Mouse (Mus musculus): Measurements from ENCODE around the gene Prm3. TPM values are rescaled to one million over a fixed set of nuclear protein-coding genes. Genes with fewer than 3 reads are reported as not detected.

The Prm3 gene
- polyA plus RNA-seq, 1 experiment from 2014 or later: not detected

GRCm38 (mm10) chr16:10786782-10787547 lies 3.7 kb downstream of the Prm3 start:
- H3K4me2 ChIP-seq (ENCODE audit: low read depth): no peak overlapping the region
- ATAC-seq (ENCODE audit: insufficient read depth, low FRiP score, low TSS enrichment): no peak

GRCm38 (mm10) chr16:10786288-10786687 lies 4.4 kb downstream of the Prm3 start:
- Histone ChIP-seq H3K9ac (ENCODE audit: low read length) (peak overlapping the region; percentile 63), H3K4me1 (ENCODE audit: control insufficient read depth, insufficient read depth, low read length) (peaks cover 5% of the 10 kb centered on the region; the same call in 1 of the 2 replicates), H3K27ac (ENCODE audit: low read depth, low read length) (no peak overlapping the region; the same call in 1 of the 2 replicates), H3K4me2 (ENCODE audit: low read depth) (peak overlapping the region; percentile 96), H3K4me3 (ENCODE audit: low read depth, low read length) (peak overlapping the region; percentile 58), H3K9me3 (ENCODE audit: control insufficient read depth, low read length) (no peaks in the 10 kb centered on the region), H3K36me3 (ENCODE audit: control insufficient read depth, insufficient read depth, low read length) (no peaks in the 10 kb centered on the region), H3K27me3 (ENCODE audit: control insufficient read depth, insufficient read depth, low read length) (peaks cover 10% of the 10 kb centered on the region)
- 2% methylated on average over 9 of the region's 9 CpGs for WGBS
- peak; percentile 42; the same call in 1 of the 2 replicates for ATAC-seq (ENCODE audit: insufficient read depth, low FRiP score, low TSS enrichment)
- DNase-seq (ENCODE audit: low spot score): peak; percentile 86

More at GRCm38 (mm10) chr16:10786782-10787547, 3.7 kb downstream of the Prm3 start:
- H3K4me1 ChIP-seq (ENCODE audit: control insufficient read depth, insufficient read depth, low read length): peaks cover 5% of the 10 kb centered on the region; the same call in 1 of the 2 replicates
- no peak overlapping the region for H3K4me3 ChIP-seq (ENCODE audit: low read depth, low read length)
- no peak overlapping the region for H3K9ac ChIP-seq (ENCODE audit: low read length)
- WGBS: 59% methylated on average over 4 of the region's 4 CpGs
- no peaks in the 10 kb centered on the region for H3K36me3 ChIP-seq (ENCODE audit: control insufficient read depth, insufficient read depth, low read length)
- H3K27ac ChIP-seq (ENCODE audit: low read depth, low read length): no peak overlapping the region
- H3K9me3 ChIP-seq (ENCODE audit: control insufficient read depth, low read length): no peaks in the 10 kb centered on the region
- H3K27me3 ChIP-seq (ENCODE audit: control insufficient read depth, insufficient read depth, low read length): peaks cover 10% of the 10 kb centered on the region
- DNase-seq (ENCODE audit: low spot score): no peak

- Histone ChIP-seq H3K27me3 (ENCODE audit: control insufficient read depth, insufficient read depth, low read length) (peaks cover 10% of the 10 kb centered on the region), H3K9ac (ENCODE audit: low read length) (peak within 1 kb of the TSS; percentile 63), H3K4me2 (ENCODE audit: low read depth) (peak within 1 kb of the TSS; percentile 96), H3K36me3 (ENCODE audit: control insufficient read depth, insufficient read depth, low read length) (no peaks in the 10 kb centered on the region), H3K9me3 (ENCODE audit: control insufficient read depth, low read length) (no peaks in the 10 kb centered on the region), H3K4me3 (ENCODE audit: low read depth, low read length) (peak within 1 kb of the TSS; percentile 58), H3K27ac (ENCODE audit: low read depth, low read length) (peak within 1 kb of the TSS; percentile 65), H3K4me1 (ENCODE audit: control insufficient read depth, insufficient read depth, low read length) (peaks cover 5% of the 10 kb centered on the region; the same call in 1 of the 2 replicates)
- peak; percentile 82 for ATAC-seq (ENCODE audit: insufficient read depth, low FRiP score, low TSS enrichment)
- DNase-seq (ENCODE audit: low spot score): peak; percentile 90
- WGBS: under 1% methylated on average over 51 of the region's 59 CpGs
These were observed 5.1 kb downstream of the Prm3 start, which contains the start of gene Socs1 for GRCm38 (mm10) chr16:10785371-10786231. TSS of gene Socs1 (minus strand) at chr16:10785536.

GRCm38 (mm10) chr16:10784793-10785370 lies 5.8 kb downstream of the Prm3 start:
- H3K4me1 ChIP-seq (ENCODE audit: control insufficient read depth, insufficient read depth, low read length): peaks cover 5% of the 10 kb centered on the region; the same call in 1 of the 2 replicates
- peaks cover 10% of the 10 kb centered on the region for H3K27me3 ChIP-seq (ENCODE audit: control insufficient read depth, insufficient read depth, low read length)
- H3K9me3 ChIP-seq (ENCODE audit: control insufficient read depth, low read length): no peaks in the 10 kb centered on the region
- 0% methylated on average over 52 of the region's 55 CpGs for WGBS
- peak overlapping the region; percentile 65; the same call in 1 of the 2 replicates for H3K27ac ChIP-seq (ENCODE audit: low read depth, low read length)
- peak; percentile 96 for DNase-seq (ENCODE audit: low spot score)
- ATAC-seq (ENCODE audit: insufficient read depth, low FRiP score, low TSS enrichment): peak; percentile 85
- H3K9ac ChIP-seq (ENCODE audit: low read length): peak overlapping the region; percentile 56
- no peaks in the 10 kb centered on the region for H3K36me3 ChIP-seq (ENCODE audit: control insufficient read depth, insufficient read depth, low read length)
- H3K4me3 ChIP-seq (ENCODE audit: low read depth, low read length): peak overlapping the region; percentile 58
- H3K4me2 ChIP-seq (ENCODE audit: low read depth): peak overlapping the region; percentile 96

- WGBS: 2% methylated on average over 81 of the region's 81 CpGs
- H3K36me3 ChIP-seq (ENCODE audit: control insufficient read depth, insufficient read depth, low read length): no peaks in the 10 kb centered on the region
- H3K9ac ChIP-seq (ENCODE audit: low read length): peak overlapping the region; percentile 56
- ATAC-seq (ENCODE audit: insufficient read depth, low FRiP score, low TSS enrichment) (no peak; the same call in 1 of the 2 replicates), DNase-seq (ENCODE audit: low spot score) (peak; percentile 57)
- no peaks in the 10 kb centered on the region for H3K9me3 ChIP-seq (ENCODE audit: control insufficient read depth, low read length)
- H3K4me3 ChIP-seq (ENCODE audit: low read depth, low read length): peak overlapping the region; percentile 58
- H3K27me3 ChIP-seq (ENCODE audit: control insufficient read depth, insufficient read depth, low read length): peaks cover 10% of the 10 kb centered on the region
- H3K4me2 ChIP-seq (ENCODE audit: low read depth): peak overlapping the region; percentile 96
- no peak overlapping the region for H3K27ac ChIP-seq (ENCODE audit: low read depth, low read length)
- H3K4me1 ChIP-seq (ENCODE audit: control insufficient read depth, insufficient read depth, low read length): peaks cover 5% of the 10 kb centered on the region; the same call in 1 of the 2 replicates
These were observed 6.6 kb downstream of the Prm3 start for GRCm38 (mm10) chr16:10783883-10784792.

GRCm38 (mm10) chr16:10783451-10783850 lies 7.3 kb downstream of the Prm3 start:
- no peak for ATAC-seq (ENCODE audit: insufficient read depth, low FRiP score, low TSS enrichment)
- no peak for DNase-seq (ENCODE audit: low spot score)
- Histone ChIP-seq H3K9me3 (ENCODE audit: control insufficient read depth, low read length) (no peaks in the 10 kb centered on the region), H3K9ac (ENCODE audit: low read length) (no peak overlapping the region), H3K36me3 (ENCODE audit: control insufficient read depth, insufficient read depth, low read length) (no peaks in the 10 kb centered on the region), H3K4me1 (ENCODE audit: control insufficient read depth, insufficient read depth, low read length) (peaks cover 5% of the 10 kb centered on the region; the same call in 1 of the 2 replicates), H3K4me3 (ENCODE audit: low read depth, low read length) (no peak overlapping the region), H3K27ac (ENCODE audit: low read depth, low read length) (no peak overlapping the region), H3K27me3 (ENCODE audit: control insufficient read depth, insufficient read depth, low read length) (peaks cover 10% of the 10 kb centered on the region), H3K4me2 (ENCODE audit: low read depth) (no peak overlapping the region)
- WGBS: 61% methylated on average over 8 of the region's 8 CpGs

GRCm38 (mm10) chr16:10783152-10783434 lies 7.6 kb downstream of the Prm3 start:
- no peak overlapping the region for H3K9ac ChIP-seq (ENCODE audit: low read length)
- peaks cover 10% of the 10 kb centered on the region for H3K27me3 ChIP-seq (ENCODE audit: control insufficient read depth, insufficient read depth, low read length)
- peaks cover 5% of the 10 kb centered on the region; the same call in 1 of the 2 replicates for H3K4me1 ChIP-seq (ENCODE audit: control insufficient read depth, insufficient read depth, low read length)
- H3K27ac ChIP-seq (ENCODE audit: low read depth, low read length): no peak overlapping the region
- DNase-seq (ENCODE audit: low spot score): no peak
- 54% methylated on average over 1 of the region's 1 CpGs for WGBS
- H3K4me2 ChIP-seq (ENCODE audit: low read depth): no peak overlapping the region
- no peak for ATAC-seq (ENCODE audit: insufficient read depth, low FRiP score, low TSS enrichment)
- H3K4me3 ChIP-seq (ENCODE audit: low read depth, low read length): no peak overlapping the region
- no peaks in the 10 kb centered on the region for H3K36me3 ChIP-seq (ENCODE audit: control insufficient read depth, insufficient read depth, low read length)
- H3K9me3 ChIP-seq (ENCODE audit: control insufficient read depth, low read length): no peaks in the 10 kb centered on the region

Measured in neural tube, embryonic 11.5 days (tissue).